Mouse (Mus musculus) heart, embryonic 15.5 days (tissue): ENCODE data around the gene Rbpj. TPM values are rescaled to one million over a fixed set of nuclear protein-coding genes. Genes with fewer than 3 reads are reported as not detected.

Experiments
- ATAC-seq: fragments of 200-750 bp; cut with Nextera tagmentation; replicated peaks from 2 replicates; pipeline ENCODE4 v1.8.0; 2017; ENCODE audit warnings: low read depth, moderate TSS enrichment; ENCODE audit not compliant: insufficient number of reproducible peaks, insufficient read depth, low FRiP score
- H3K27ac ChIP-seq: fragments of 300-500 bp; sonication (generic); 2 replicates; pipeline ENCODE4 v1.5.1; 2015; ENCODE audit warnings: mild to moderate bottlenecking, inconsistent platforms
- H3K27me3 ChIP-seq: fragments of 300-500 bp; sonication (generic); 2 replicates; pipeline ENCODE4 v1.6.1; 2015; ENCODE audit warnings: inconsistent platforms
- H3K36me3 ChIP-seq: fragments of 300-500 bp; sonication (generic); 2 replicates; pipeline ENCODE4 v1.6.1; 2015; ENCODE audit warnings: mild to moderate bottlenecking, inconsistent platforms
- H3K4me1 ChIP-seq: fragments of 300-500 bp; sonication (generic); replicated peaks from 2 replicates; pipeline ENCODE4 v1.6.1; 2015; ENCODE audit warnings: inconsistent platforms
- H3K4me2 ChIP-seq: fragments of 300-500 bp; sonication (generic); 2 replicates; pipeline ENCODE4 v1.6.1; 2015; ENCODE audit warnings: inconsistent platforms, mild to moderate bottlenecking, moderate library complexity
- H3K4me3 ChIP-seq: fragments of 300-500 bp; sonication (generic); 2 replicates; pipeline ENCODE4 v1.5.1; 2015; ENCODE audit warnings: mild to moderate bottlenecking, inconsistent platforms
- H3K9ac ChIP-seq: fragments of 300-500 bp; sonication (generic); 2 replicates; pipeline ENCODE4 v1.6.1; 2015; ENCODE audit warnings: mild to moderate bottlenecking, inconsistent platforms
- H3K9me3 ChIP-seq: fragments of 300-500 bp; sonication (generic); replicated peaks from 2 replicates; pipeline ENCODE4 v1.6.1; 2016; ENCODE audit warnings: inconsistent platforms
- WGBS: fragments of 180-500 bp; shearing (Covaris S2); methylation state at CpG from one replicate; pipeline ENCODE4 v1.1.7; 2015; ENCODE audit warnings: mixed read lengths; 5-methylcytosine and 5-hydroxymethylcytosine counted together
- polyA plus RNA-seq: library from polyadenylated mRNA; unstranded; fragments of >200 nt; fragmentation: Nextera tagmentation; extraction: Ambion mirVana; gene quantifications from 2 replicates; pipeline ENCODE4 v1.2.1, GENCODE M21; 2015

Gene Rbpj
- polyA plus RNA-seq, 1 experiment from 2014 or later: 17.0 TPM

- Histone ChIP-seq H3K27ac (no peak overlapping the region), H3K4me3 (no peak overlapping the region), H3K4me2 (no peak overlapping the region), H3K4me1 (no peaks in the 10 kb centered on the region), H3K36me3 (no peaks in the 10 kb centered on the region), H3K9ac (no peak overlapping the region), H3K9me3 (no peaks in the 10 kb centered on the region), H3K27me3 (no peaks in the 10 kb centered on the region)
- ATAC-seq: no peak
- WGBS: 75% methylated on average over 10 of the region's 10 CpGs
Observed at GRCm38 (mm10) chr5:53577272-53577889, 111.4 kb downstream of the Rbpj start.

DNA sequence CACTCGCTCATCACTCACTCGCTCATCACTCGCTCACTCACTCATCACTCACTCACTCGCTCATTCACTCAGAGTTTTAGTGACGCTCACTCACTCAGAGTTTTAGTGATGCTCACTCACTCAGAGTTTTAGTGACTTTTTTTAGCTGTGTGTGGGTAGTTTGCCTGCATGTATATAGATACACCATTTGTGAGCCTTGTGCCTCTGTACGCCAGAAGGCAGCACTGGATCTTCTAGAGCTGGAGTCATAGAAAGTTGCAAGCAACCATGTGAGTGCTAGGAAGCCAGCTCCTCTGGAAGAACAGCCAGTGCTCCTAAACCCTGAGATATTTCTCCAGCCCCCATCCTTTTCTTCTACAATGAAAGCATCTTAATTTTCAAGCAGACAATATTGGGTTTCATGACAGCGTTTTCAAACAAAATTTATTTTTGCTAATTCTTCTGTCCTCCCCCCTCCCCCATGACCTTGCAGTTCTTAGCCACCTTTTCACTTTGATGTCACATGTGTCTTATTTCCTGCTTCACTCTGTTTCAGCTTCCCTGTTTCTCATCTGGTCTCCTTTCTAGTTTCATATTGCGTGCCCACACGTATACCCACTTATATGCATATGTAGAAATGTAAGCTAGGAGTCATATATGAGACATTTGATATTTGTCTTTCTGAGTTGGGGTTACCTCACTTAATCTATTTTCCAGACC lies 118.3 kb downstream of the Rbpj start:
- no peaks in the 10 kb centered on the region for H3K36me3 ChIP-seq
- no peak overlapping the region for H3K4me3 ChIP-seq
- no peaks in the 10 kb centered on the region for H3K9me3 ChIP-seq
- H3K9ac ChIP-seq: no peak overlapping the region
- WGBS: 87% methylated on average over 9 of the region's 9 CpGs
- no peak overlapping the region for H3K27ac ChIP-seq
- no peaks in the 10 kb centered on the region for H3K27me3 ChIP-seq
- ATAC-seq: no peak
- no peak overlapping the region for H3K4me2 ChIP-seq
- H3K4me1 ChIP-seq: peaks cover 4% of the 10 kb centered on the region; the same call in 1 of the 2 replicates

DNA sequence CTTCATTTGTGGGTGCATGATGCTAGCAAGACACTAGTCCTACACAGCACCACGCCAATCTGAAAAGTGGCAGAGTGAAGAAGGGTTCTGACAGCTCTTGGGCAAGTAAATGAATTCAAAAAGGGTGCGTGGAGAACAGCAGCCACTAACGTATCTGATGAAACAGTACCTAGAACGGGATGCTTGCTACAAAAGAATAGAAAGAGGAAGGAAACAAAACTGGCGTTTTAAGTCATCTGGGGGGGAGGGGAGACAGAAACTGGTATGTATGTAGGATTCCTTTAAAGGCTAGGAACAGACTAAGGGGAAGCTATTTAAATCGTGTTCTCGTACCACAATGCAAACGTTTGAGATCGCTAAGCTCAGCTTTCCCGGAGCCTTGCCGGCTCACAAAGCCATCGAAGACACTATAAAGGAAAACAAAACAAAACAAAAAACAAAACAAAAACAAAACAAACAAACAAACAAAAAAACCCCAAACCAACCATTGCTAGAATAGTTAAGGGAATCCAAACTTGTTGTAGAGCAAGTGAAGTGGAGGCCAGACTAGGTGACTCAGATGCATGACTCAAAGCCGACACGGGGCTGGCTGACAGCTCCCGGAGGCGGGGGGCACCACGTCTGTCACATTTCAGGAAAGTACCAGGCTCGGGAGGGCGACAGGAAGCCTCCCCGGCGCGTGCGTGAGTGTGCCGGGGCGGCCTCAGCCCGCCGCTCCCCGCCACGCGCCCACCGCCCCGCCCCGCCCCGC lies 122.6 kb downstream of the Rbpj start:
- peak overlapping the region; percentile 98 for H3K4me2 ChIP-seq
- WGBS: 3% methylated on average over 30 of the region's 34 CpGs
- no peaks in the 10 kb centered on the region for H3K27me3 ChIP-seq
- H3K36me3 ChIP-seq: no peaks in the 10 kb centered on the region
- H3K4me1 ChIP-seq: peaks cover 22% of the 10 kb centered on the region
- peak overlapping the region; percentile 100 for H3K27ac ChIP-seq
- ATAC-seq: peak; percentile 18
- H3K4me3 ChIP-seq: peak overlapping the region; percentile 97
- peak overlapping the region; percentile 99 for H3K9ac ChIP-seq
- H3K9me3 ChIP-seq: no peaks in the 10 kb centered on the region

GRCm38 (mm10) chr5:53589172-53589960 lies 123.4 kb downstream of the Rbpj start:
- no peaks in the 10 kb centered on the region for H3K9me3 ChIP-seq
- peak overlapping the region; percentile 99 for H3K9ac ChIP-seq
- H3K36me3 ChIP-seq: no peaks in the 10 kb centered on the region
- H3K4me2 ChIP-seq: peak overlapping the region; percentile 98
- H3K4me3 ChIP-seq: peak overlapping the region; percentile 97
- H3K4me1 ChIP-seq: peaks cover 27% of the 10 kb centered on the region
- no peaks in the 10 kb centered on the region for H3K27me3 ChIP-seq
- peak overlapping the region; percentile 100 for H3K27ac ChIP-seq
- under 1% methylated on average over 72 of the region's 72 CpGs for WGBS
- ATAC-seq: peak; percentile 79

DNA sequence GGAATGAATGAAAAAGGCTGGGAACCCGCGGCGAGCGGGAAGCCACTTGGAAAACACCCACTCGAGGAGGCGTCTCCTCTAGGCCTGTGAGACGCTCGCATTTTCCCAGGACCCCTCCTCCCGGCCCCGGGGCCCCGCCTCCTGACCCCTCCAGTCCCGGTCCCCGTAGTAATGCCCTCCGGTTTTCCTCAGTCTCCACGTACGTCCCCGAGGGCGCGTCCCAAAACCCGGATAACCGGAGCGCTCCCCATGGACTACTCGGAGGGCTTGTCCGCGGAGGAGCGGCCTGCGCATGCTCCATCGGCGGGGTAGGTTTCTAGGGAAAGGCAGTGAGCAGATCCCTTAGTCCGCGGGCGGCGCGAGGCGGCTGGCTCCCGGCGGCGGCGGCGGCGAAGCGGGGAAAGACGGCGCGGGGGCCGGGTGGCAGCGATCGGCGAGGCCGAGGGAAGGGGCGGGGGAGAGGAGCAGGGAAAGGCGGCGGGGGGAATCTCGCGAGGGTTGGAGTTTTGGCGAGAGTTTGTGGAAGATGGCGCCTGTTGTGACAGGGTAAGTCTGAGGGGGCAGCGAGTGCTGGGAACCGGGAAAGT lies 124.3 kb downstream of the Rbpj start:
- peak overlapping the region; percentile 97 for H3K4me3 ChIP-seq
- H3K36me3 ChIP-seq: no peaks in the 10 kb centered on the region
- no peaks in the 10 kb centered on the region for H3K27me3 ChIP-seq
- peak overlapping the region; percentile 98 for H3K4me2 ChIP-seq
- peaks cover 28% of the 10 kb centered on the region for H3K4me1 ChIP-seq
- no peaks in the 10 kb centered on the region for H3K9me3 ChIP-seq
- H3K9ac ChIP-seq: peak overlapping the region; percentile 99
- H3K27ac ChIP-seq: peak overlapping the region; percentile 100
- WGBS: under 1% methylated on average over 57 of the region's 59 CpGs
- ATAC-seq: peak; percentile 87

- under 1% methylated on average over 39 of the region's 67 CpGs for WGBS
- Histone ChIP-seq H3K4me2 (peak overlapping the region; percentile 98), H3K9ac (peak overlapping the region; percentile 99), H3K36me3 (no peaks in the 10 kb centered on the region), H3K4me3 (peak overlapping the region; percentile 97), H3K27me3 (no peaks in the 10 kb centered on the region), H3K27ac (peak overlapping the region; percentile 100), H3K4me1 (peaks cover 28% of the 10 kb centered on the region), H3K9me3 (no peaks in the 10 kb centered on the region)
- peak; percentile 1; the same call in 1 of the 2 replicates for ATAC-seq
Observed at GRCm38 (mm10) chr5:53590875-53591682, 125.1 kb downstream of the Rbpj start.

GRCm38 (mm10) chr5:53591683-53592050 lies 125.7 kb downstream of the Rbpj start:
- peak overlapping the region; percentile 100 for H3K27ac ChIP-seq
- ATAC-seq: no peak
- 9% methylated on average over 8 of the region's 8 CpGs for WGBS

GRCm38 (mm10) chr5:53593080-53593688 lies 127.2 kb downstream of the Rbpj start:
- no peaks in the 10 kb centered on the region for H3K36me3 ChIP-seq
- no peaks in the 10 kb centered on the region for H3K27me3 ChIP-seq
- H3K9ac ChIP-seq: no peak overlapping the region
- no peak overlapping the region for H3K4me3 ChIP-seq
- H3K4me1 ChIP-seq: peaks cover 32% of the 10 kb centered on the region
- H3K4me2 ChIP-seq: no peak overlapping the region
- ATAC-seq: no peak
- no peaks in the 10 kb centered on the region for H3K9me3 ChIP-seq
- H3K27ac ChIP-seq: no peak overlapping the region
- WGBS: 77% methylated on average over 5 of the region's 5 CpGs

More at GRCm38 (mm10) chr5:53591683-53592050, 125.7 kb downstream of the Rbpj start:
- no peaks in the 10 kb centered on the region for H3K27me3 ChIP-seq
- peak overlapping the region; percentile 98 for H3K4me2 ChIP-seq
- peaks cover 28% of the 10 kb centered on the region for H3K4me1 ChIP-seq
- peak overlapping the region; percentile 97 for H3K4me3 ChIP-seq
- H3K36me3 ChIP-seq: no peaks in the 10 kb centered on the region
- peak overlapping the region; percentile 99 for H3K9ac ChIP-seq
- H3K9me3 ChIP-seq: no peaks in the 10 kb centered on the region

GRCm38 (mm10) chr5:53594274-53594673 lies 128.3 kb downstream of the Rbpj start:
- Histone ChIP-seq H3K4me1 (peaks cover 28% of the 10 kb centered on the region), H3K27ac (no peak overlapping the region), H3K4me3 (no peak overlapping the region), H3K27me3 (no peaks in the 10 kb centered on the region), H3K9me3 (no peaks in the 10 kb centered on the region), H3K36me3 (no peaks in the 10 kb centered on the region), H3K9ac (no peak overlapping the region), H3K4me2 (0 out of 2 replicates have a peak overlapping the region, but pooled peaks have one; percentile 14)
- 34% methylated on average over 4 of the region's 4 CpGs for WGBS
- ATAC-seq: no peak

- Histone ChIP-seq H3K27ac (no peak overlapping the region), H3K4me3 (no peak overlapping the region), H3K4me2 (no peak overlapping the region), H3K4me1 (peaks cover 12% of the 10 kb centered on the region), H3K36me3 (no peaks in the 10 kb centered on the region), H3K9ac (no peak overlapping the region), H3K27me3 (no peaks in the 10 kb centered on the region), H3K9me3 (no peaks in the 10 kb centered on the region)
- no peak for ATAC-seq
Observed at GRCm38 (mm10) chr5:53598510-53598909, 132.6 kb downstream of the Rbpj start.
